9 mouse cellular contexts compared by ENCODE assay signal in genomic region chr6:145862321-145862720, GRCm38 (mm10). TPM values are rescaled to one million over a fixed set of nuclear protein-coding genes. Genes with fewer than 3 reads are reported as not detected.
A peak's percentile ranks its signal among the peaks of the same experiment; 100 is the strongest.
DNase-seq lines count a peak whose midpoint lies in the region; ATAC-seq and TF ChIP-seq lines count a peak whose summit lies in the region.
"Had no signal": no experiment of that assay in that cellular context is flagged by ENCODE, and none has a peak within 500 bp of the region (broad histone marks: within the 10 kb centered on the region; RNA-seq: fewer than 3 reads in every experiment).

No protein-coding gene starts in this region.

- H3K4me2 ChIP-seq in kidney, embryonic 14.5 days (replicated peaks; ENCODE audit: low read depth, low read length) = peak overlapping the region; percentile 90
- peak overlapping the region; percentile 96 for H3K4me2 ChIP-seq in hindbrain, embryonic 12.5 days (replicated peaks)
- peak overlapping the region; percentile 100 for H3K4me2 ChIP-seq in midbrain, embryonic 14.5 days (ENCODE audit: low read length)

- peaks cover 37% of the 10 kb centered on the region for H3K27me3 ChIP-seq in kidney, embryonic 14.5 days (ENCODE audit: control insufficient read depth, insufficient read depth, low read length)
- peaks cover 61% of the 10 kb centered on the region for H3K27me3 ChIP-seq in hindbrain, embryonic 12.5 days
- H3K27me3 ChIP-seq in midbrain, embryonic 14.5 days (ENCODE audit: control insufficient read depth, insufficient read depth, low read length) = peaks cover 48% of the 10 kb centered on the region
- H3K27me3 ChIP-seq: Patski had no signal

- H3K9ac ChIP-seq in kidney, embryonic 14.5 days (ENCODE audit: low read depth, low read length) = no peak overlapping the region
- H3K9ac ChIP-seq in hindbrain, embryonic 12.5 days = peak overlapping the region; percentile 73; the same call in 1 of the 2 replicates
- peak overlapping the region; percentile 69 for H3K9ac ChIP-seq in midbrain, embryonic 14.5 days (replicated peaks; ENCODE audit: low read length)

- no peaks in the 10 kb centered on the region for H3K36me3 ChIP-seq in kidney, embryonic 14.5 days (ENCODE audit: control insufficient read depth, insufficient read depth, low read length)
- no peaks in the 10 kb centered on the region for H3K36me3 ChIP-seq in hindbrain, embryonic 12.5 days
- H3K36me3 ChIP-seq in midbrain, embryonic 14.5 days (ENCODE audit: control insufficient read depth, insufficient read depth, low read length) = no peaks in the 10 kb centered on the region

- peaks cover 19% of the 10 kb centered on the region for H3K4me1 ChIP-seq in kidney, embryonic 14.5 days (ENCODE audit: control insufficient read depth, insufficient read depth, low read length)
- H3K4me1 ChIP-seq in cortical plate, adult 2 months (ENCODE audit: control insufficient read depth, insufficient read depth, low read length) = peaks cover 4% of the 10 kb centered on the region; the same call in 1 of the 2 replicates
- H3K4me1 ChIP-seq in hindbrain, embryonic 12.5 days = peaks cover 28% of the 10 kb centered on the region
- peaks cover 18% of the 10 kb centered on the region for H3K4me1 ChIP-seq in midbrain, embryonic 14.5 days (ENCODE audit: control insufficient read depth, insufficient read depth, low read length)

- no peak for TF ChIP-seq CTCF in cortical plate, adult 2 months (IDR thresholded peaks at IDR 0.05; ENCODE audit: extremely low read depth, insufficient read depth, low read length)

- DNase-seq in kidney, adult 9 months = no peak
- DNase-seq in midbrain, embryonic 14.5 days = no peak
- DNase-seq in urinary bladder, adult 18-20 months (ENCODE audit: low spot score in 2 of 2) = no peak
- no peak for DNase-seq in cerebellum, adult 11 months

- no peaks in the 10 kb centered on the region for H3K9me3 ChIP-seq in kidney, embryonic 14.5 days (ENCODE audit: control insufficient read depth, low read length)
- H3K9me3 ChIP-seq in hindbrain, embryonic 12.5 days (replicated peaks) = no peaks in the 10 kb centered on the region
- H3K9me3 ChIP-seq in midbrain, embryonic 14.5 days (ENCODE audit: control insufficient read depth, low read length) = no peaks in the 10 kb centered on the region

- WGBS in kidney, embryonic 14.5 days = 14% methylated on average over 4 of the region's 4 CpGs
- 18% methylated on average over 4 of the region's 4 CpGs for WGBS in hindbrain, embryonic 12.5 days
- 20% methylated on average over 4 of the region's 4 CpGs for WGBS in midbrain, embryonic 14.5 days

- peak overlapping the region; percentile 59 for H3K4me3 ChIP-seq in kidney, embryonic 14.5 days (ENCODE audit: low read length)
- peak overlapping the region; percentile 62 for H3K4me3 ChIP-seq in cortical plate, adult 2 months (ENCODE audit: insufficient read depth, low read length)
- peak overlapping the region; percentile 61 for H3K4me3 ChIP-seq in hindbrain, embryonic 12.5 days
- peak overlapping the region; percentile 61 for H3K4me3 ChIP-seq in midbrain, embryonic 14.5 days (replicated peaks; ENCODE audit: low read depth, low read length)

- TF ChIP-seq POLR2A in cortical plate, adult 2 months (IDR thresholded peaks at IDR 0.05; ENCODE audit: extremely low read depth, insufficient read depth, low read length) = no peak

- ATAC-seq in kidney, embryonic 14.5 days (ENCODE audit: low FRiP score, low TSS enrichment) = no peak
- ATAC-seq in hindbrain, embryonic 12.5 days (ENCODE audit: low FRiP score) = no peak
- no peak for ATAC-seq in midbrain, embryonic 14.5 days (ENCODE audit: low FRiP score, low TSS enrichment)
- ATAC-seq in granulocyte monocyte progenitor cell, adult 5-6 weeks (replicated peaks; ENCODE audit: poor library complexity, severe bottlenecking) = no peak

- H3K27ac ChIP-seq in kidney, embryonic 14.5 days (ENCODE audit: low read depth, low read length) = no peak overlapping the region
- peak overlapping the region; percentile 96; the same call in 1 of the 2 replicates for H3K27ac ChIP-seq in cortical plate, adult 2 months (ENCODE audit: insufficient read depth, low read length)
- H3K27ac ChIP-seq in hindbrain, embryonic 12.5 days = no peak overlapping the region
- no peak overlapping the region for H3K27ac ChIP-seq in midbrain, embryonic 14.5 days (replicated peaks; ENCODE audit: low read depth, low read length)

RNA-seq across cellular contexts. Expression of gene Bhlhe41, which starts 3.0 kb away (rescaled TPM):
- 0.73 and 1.2 TPM in 2 replicates for polyA plus RNA-seq in kidney, embryonic 14.5 days (2014; fragmentation: Nextera tagmentation; extraction: Ambion mirVana)
- polyA plus RNA-seq in cortical plate, adult 2 months (2012; rRNA removed) = 23.5 and 26.2 TPM in 2 replicates
- 2.4 and 2.9 TPM in 2 replicates for polyA plus RNA-seq in hindbrain, embryonic 12.5 days (2016; fragmentation: Nextera tagmentation; extraction: Ambion mirVana)
- polyA plus RNA-seq in midbrain, embryonic 14.5 days (2014; fragmentation: Nextera tagmentation; extraction: Ambion mirVana) = 5.9 and 6.4 TPM in 2 replicates
- total RNA-seq in granulocyte monocyte progenitor cell, adult 5-6 weeks (2014; fragmentation: Nextera tagmentation) = not detected in 2 replicates
- not detected in 2 replicates for total RNA-seq in granulocyte monocyte progenitor cell, adult 5-6 weeks (2017)
